Mouse (Mus musculus) hindlimb bud, embryonic 11.5 days (tissue): ENCODE results near the gene Anks1.
A peak's percentile ranks its signal among the peaks of the same experiment; 100 is the strongest.

Experiments
- DNase-seq: peaks from one replicate; pipeline ENCODE4 v3.0.0-alpha.2; 2012; ENCODE audit warnings: low read depth, low spot score; ENCODE audit errors: extremely low spot score

Gene Anks1

GRCm38 (mm10) chr17:28041298-28041697, 132.2 kb downstream of the Anks1 start:
- DNase-seq = no peak

- DNase-seq = no peak
Observed at GRCm38 (mm10) chr17:28042299-28042771, 133.2 kb downstream of the Anks1 start.

- DNase-seq = no peak
Observed at GRCm38 (mm10) chr17:28047017-28047416, 137.9 kb downstream of the Anks1 start.

GRCm38 (mm10) chr17:28047520-28047919, 138.4 kb downstream of the Anks1 start:
- DNase-seq = no peak

- no peak for DNase-seq
Observed at GRCm38 (mm10) chr17:28048425-28048824, 139.3 kb downstream of the Anks1 start.

- no peak for DNase-seq
Observed at GRCm38 (mm10) chr17:28050210-28050609, 141.1 kb downstream of the Anks1 start.

- DNase-seq = no peak
Observed at GRCm38 (mm10) chr17:28052293-28052863, 143.3 kb downstream of the Anks1 start.

- DNase-seq = no peak
Observed at GRCm38 (mm10) chr17:28058346-28058745, 149.2 kb downstream of the Anks1 start.

GRCm38 (mm10) chr17:28060681-28061080, 151.6 kb downstream of the Anks1 start:
- DNase-seq = no peak

GRCm38 (mm10) chr17:28061472-28061871, 152.4 kb downstream of the Anks1 start:
- DNase-seq = no peak

GRCm38 (mm10) chr17:28062710-28063109, 153.6 kb downstream of the Anks1 start:
- DNase-seq = no peak

- DNase-seq = no peak
Observed at GRCm38 (mm10) chr17:28063163-28063562, 154.1 kb downstream of the Anks1 start.

GRCm38 (mm10) chr17:28067303-28067702, 158.2 kb downstream of the Anks1 start:
- DNase-seq = no peak

- DNase-seq = no peak
Observed at GRCm38 (mm10) chr17:28069446-28069845, 160.3 kb downstream of the Anks1 start.

- DNase-seq = no peak
Observed at GRCm38 (mm10) chr17:28070256-28070655, 161.2 kb downstream of the Anks1 start.

- no peak for DNase-seq
Observed at GRCm38 (mm10) chr17:28072730-28073129, 163.6 kb downstream of the Anks1 start.

GRCm38 (mm10) chr17:28074486-28074885, 165.4 kb downstream of the Anks1 start:
- DNase-seq = no peak

- DNase-seq = no peak
Observed at GRCm38 (mm10) chr17:28078028-28078427, 168.9 kb downstream of the Anks1 start.

- DNase-seq = peak; percentile 86
Observed at GRCm38 (mm10) chr17:28079618-28080017, 170.5 kb downstream of the Anks1 start.

GRCm38 (mm10) chr17:28080045-28080816, 171.1 kb downstream of the Anks1 start, which contains the start of gene Tcp11:
Gene Tcp11, minus strand, starts transcription at chr17:28080639.
- no peak for DNase-seq

- DNase-seq = no peak
Observed at GRCm38 (mm10) chr17:28080817-28081165, 171.7 kb downstream of the Anks1 start.

- DNase-seq = no peak
Observed at GRCm38 (mm10) chr17:28081385-28081784, 172.3 kb downstream of the Anks1 start.
